9 mouse cellular contexts compared by ENCODE assay signal in the genomic region with DNA sequence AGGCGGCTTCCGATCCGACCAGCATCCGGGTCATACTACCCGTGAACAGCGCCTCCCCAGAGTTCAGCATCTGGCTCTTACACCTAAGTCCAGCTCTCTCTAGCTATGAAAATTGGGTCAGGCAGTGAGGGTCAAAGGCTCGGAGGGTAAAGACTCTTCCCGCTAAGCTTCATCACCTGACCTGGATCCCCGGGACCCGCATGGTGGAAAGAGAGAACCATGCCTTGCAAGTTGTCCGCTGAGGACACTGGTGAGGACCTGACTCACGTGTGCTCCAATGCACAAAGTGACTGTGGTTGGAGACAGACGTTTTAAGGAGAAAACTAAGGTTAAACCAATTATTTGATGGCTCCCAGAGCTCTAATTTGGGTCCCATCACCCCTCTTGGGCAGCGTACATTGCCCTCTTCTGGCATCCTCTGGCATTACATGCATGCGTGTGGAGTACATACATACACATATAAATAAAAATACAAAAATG.
A peak's percentile ranks its signal among the peaks of the same experiment; 100 is the strongest.
DNase-seq lines count a peak whose midpoint lies in the region; ATAC-seq lines count a peak whose summit lies in the region.
"Had no signal": no experiment of that assay in that cellular context is flagged by ENCODE, and none has a peak within 500 bp of the region (broad histone marks: within the 10 kb centered on the region; RNA-seq: fewer than 3 reads in every experiment).

No protein-coding gene starts in this region.

- 3% methylated on average over 15 of the region's 15 CpGs for WGBS in heart, embryonic 11.5 days (ENCODE audit: insufficient replicate concordance)
- WGBS in hindbrain, embryonic 14.5 days = 10% methylated on average over 15 of the region's 15 CpGs
- WGBS in midbrain, embryonic 13.5 days = 7% methylated on average over 15 of the region's 15 CpGs

- H3K4me1 ChIP-seq in heart, embryonic 11.5 days (ENCODE audit: control insufficient read depth, insufficient read depth, low read length) = peaks cover 17% of the 10 kb centered on the region
- peaks cover 20% of the 10 kb centered on the region for H3K4me1 ChIP-seq in hindbrain, embryonic 14.5 days (replicated peaks; ENCODE audit: control insufficient read depth, insufficient read depth, low read length)
- H3K4me1 ChIP-seq in midbrain, embryonic 13.5 days (replicated peaks) = peaks cover 50% of the 10 kb centered on the region

- ATAC-seq in heart, embryonic 11.5 days (replicated peaks; ENCODE audit: insufficient number of reproducible peaks, low FRiP score, low TSS enrichment) = no peak
- ATAC-seq in hindbrain, embryonic 14.5 days (ENCODE audit: low FRiP score) = no peak
- ATAC-seq in midbrain, embryonic 13.5 days = no peak

- no peak overlapping the region for H3K27ac ChIP-seq in heart, embryonic 11.5 days (ENCODE audit: low read depth, low read length)
- H3K27ac ChIP-seq in hindbrain, embryonic 14.5 days = no peak overlapping the region
- no peak overlapping the region; the same call in 1 of the 2 replicates for H3K27ac ChIP-seq in midbrain, embryonic 13.5 days

- H3K9me3 ChIP-seq in heart, embryonic 11.5 days (replicated peaks; ENCODE audit: control insufficient read depth, low read length) = no peaks in the 10 kb centered on the region
- no peaks in the 10 kb centered on the region for H3K9me3 ChIP-seq in hindbrain, embryonic 14.5 days (ENCODE audit: control insufficient read depth, low read length)
- H3K9me3 ChIP-seq in midbrain, embryonic 13.5 days = no peaks in the 10 kb centered on the region

- peak overlapping the region; percentile 48 for H3K4me2 ChIP-seq in heart, embryonic 11.5 days
- peak overlapping the region; percentile 28 for H3K4me2 ChIP-seq in hindbrain, embryonic 14.5 days (replicated peaks)
- peak overlapping the region; percentile 28; the same call in 1 of the 2 replicates for H3K4me2 ChIP-seq in midbrain, embryonic 13.5 days (replicated peaks)

- DNase-seq in heart, adult 18-20 months = no peak
- DNase-seq in R1 (ENCODE audit: low read depth, low spot score) = peak; percentile 76
- no peak for DNase-seq in hindbrain, embryonic 14.5 days (ENCODE audit: low spot score)
- DNase-seq in urinary bladder, adult 2 months (ENCODE audit: low spot score) = no peak
- DNase-seq in left cerebral cortex, adult 9 months (ENCODE audit: low spot score in 2 of 2) = no peak
- DNase-seq in adrenal gland, postnatal 14 days = no peak

- no peak overlapping the region for H3K9ac ChIP-seq in heart, embryonic 11.5 days (ENCODE audit: low read depth, low read length)
- no peak overlapping the region for H3K9ac ChIP-seq in hindbrain, embryonic 14.5 days
- H3K9ac ChIP-seq in midbrain, embryonic 13.5 days (replicated peaks) = no peak overlapping the region

- H3K27me3 ChIP-seq in heart, embryonic 11.5 days (ENCODE audit: control insufficient read depth, insufficient read depth, low read length) = peaks cover 33% of the 10 kb centered on the region
- H3K27me3 ChIP-seq in hindbrain, embryonic 14.5 days (ENCODE audit: control insufficient read depth, insufficient read depth, low read length) = peaks cover 37% of the 10 kb centered on the region
- H3K27me3 ChIP-seq in midbrain, embryonic 13.5 days = peaks cover 11% of the 10 kb centered on the region

- H3K36me3 ChIP-seq in heart, embryonic 11.5 days (ENCODE audit: control insufficient read depth, insufficient read depth, low read length) = no peaks in the 10 kb centered on the region
- H3K36me3 ChIP-seq in hindbrain, embryonic 14.5 days (replicated peaks; ENCODE audit: control insufficient read depth, insufficient read depth) = no peaks in the 10 kb centered on the region
- H3K36me3 ChIP-seq in midbrain, embryonic 13.5 days = no peaks in the 10 kb centered on the region
- H3K36me3 ChIP-seq: G1E had no signal

- peak overlapping the region; percentile 30 for H3K4me3 ChIP-seq in heart, embryonic 11.5 days (ENCODE audit: low read depth, low read length)
- H3K4me3 ChIP-seq in hindbrain, embryonic 14.5 days (replicated peaks; ENCODE audit: low read length) = no peak overlapping the region
- no peak overlapping the region; the same call in 1 of the 2 replicates for H3K4me3 ChIP-seq in midbrain, embryonic 13.5 days (replicated peaks)
